Mouse (Mus musculus) midbrain, embryonic 16.5 days (tissue): ENCODE data around the gene Rad51b. TPM values are rescaled to one million over a fixed set of nuclear protein-coding genes. Genes with fewer than 3 reads are reported as not detected.
A peak's percentile ranks its signal among the peaks of the same experiment; 100 is the strongest.

ENCODE experiments used
- ATAC-seq: fragments of 200-750 bp; cut with Nextera tagmentation; 2 replicates; pipeline ENCODE4 v1.8.0; 2017; ENCODE audit warnings: moderate TSS enrichment
- H3K27ac ChIP-seq: fragments of 300-500 bp; sonication (generic); 2 replicates; pipeline ENCODE4 v1.5.1; 2014; ENCODE audit warnings: mild to moderate bottlenecking, low read length, mixed read lengths
- H3K27me3 ChIP-seq: fragments of 300-500 bp; sonication (generic); 2 replicates; pipeline ENCODE4 v1.6.1; 2014; ENCODE audit warnings: low read depth, low read length, mixed read lengths; ENCODE audit not compliant: control insufficient read depth, insufficient read depth
- H3K36me3 ChIP-seq: fragments of 300-500 bp; sonication (generic); 2 replicates; pipeline ENCODE4 v1.6.1; 2014; ENCODE audit warnings: mild to moderate bottlenecking, low read length, moderate library complexity, mixed read lengths; ENCODE audit not compliant: control insufficient read depth, insufficient read depth
- H3K4me1 ChIP-seq: fragments of 300-500 bp; sonication (generic); 2 replicates; pipeline ENCODE4 v1.6.1; 2014; ENCODE audit warnings: mild to moderate bottlenecking, low read length, mixed read lengths; ENCODE audit not compliant: control insufficient read depth, insufficient read depth
- H3K4me2 ChIP-seq: fragments of 300-500 bp; sonication (generic); 2 replicates; pipeline ENCODE4 v1.6.1; 2014; ENCODE audit warnings: mild to moderate bottlenecking, low read length, mixed read lengths
- H3K4me3 ChIP-seq: fragments of 300-500 bp; sonication (generic); 2 replicates; pipeline ENCODE4 v1.5.1; 2014; ENCODE audit warnings: low read depth, mild to moderate bottlenecking, low read length, moderate library complexity, mixed read lengths
- H3K9ac ChIP-seq: fragments of 300-500 bp; sonication (generic); 2 replicates; pipeline ENCODE4 v1.6.1; 2014; ENCODE audit warnings: low read depth, low read length, mixed read lengths
- H3K9me3 ChIP-seq: fragments of 300-500 bp; sonication (generic); replicated peaks from 2 replicates; pipeline ENCODE4 v1.6.1; 2014; ENCODE audit warnings: mild to moderate bottlenecking, low read length, mixed read lengths; ENCODE audit not compliant: control insufficient read depth, poor library complexity, severe bottlenecking
- WGBS: fragments of 180-500 bp; shearing (Covaris S2); extraction: QIAGEN DNeasy Blood & Tissue Kit; methylation state at CpG from one replicate; pipeline ENCODE4 v1.1.7; 2014; 5-methylcytosine and 5-hydroxymethylcytosine counted together
- polyA plus RNA-seq: library from polyadenylated mRNA; unstranded; fragments of >200 nt; fragmentation: Nextera tagmentation; extraction: Ambion mirVana; gene quantifications from 2 replicates; pipeline ENCODE4 v1.2.1, GENCODE M21; 2015

Rad51b gene
- polyA plus RNA-seq, 1 experiment from 2014 or later = 1.5 TPM

DNA sequence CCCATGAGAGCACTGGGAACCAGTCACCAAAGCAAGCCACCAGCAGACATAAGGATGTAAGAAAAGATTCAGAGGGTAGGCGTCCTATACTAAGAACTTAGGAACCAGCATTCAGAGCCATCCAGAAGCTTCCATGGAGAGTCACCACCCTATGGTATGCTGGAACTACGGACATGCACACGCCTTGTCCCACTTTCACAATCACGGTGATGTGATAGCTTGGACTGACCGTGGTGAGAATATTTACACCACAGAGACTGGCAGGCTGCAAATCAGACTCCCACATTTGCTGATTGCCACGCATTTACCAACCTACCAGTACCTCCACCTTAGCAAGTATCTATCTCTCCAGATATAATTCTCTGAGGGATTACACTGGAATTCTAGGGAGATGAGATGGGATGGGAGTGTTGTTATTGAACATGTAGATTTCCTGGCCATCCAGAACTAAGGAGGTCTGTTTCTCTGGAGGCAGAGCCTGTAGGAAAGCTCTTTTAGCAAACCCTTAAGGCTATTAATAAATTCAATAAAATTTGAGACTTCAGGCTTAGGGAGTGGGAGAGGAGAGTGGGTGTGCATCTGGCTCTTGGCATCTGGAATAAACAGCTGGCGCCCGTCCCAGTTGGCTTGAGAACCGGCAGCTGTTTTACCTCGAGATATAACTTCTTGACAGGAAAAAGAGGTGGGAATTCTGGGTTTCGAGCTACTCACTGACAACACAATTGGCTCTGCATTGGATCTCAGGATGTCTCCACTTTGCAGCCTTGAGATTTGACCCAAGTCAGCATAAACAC is 559.2 kb downstream of the Rad51b start:
- H3K4me2 ChIP-seq = no peak overlapping the region
- H3K4me1 ChIP-seq = peaks cover 6% of the 10 kb centered on the region
- 88% methylated on average over 11 of the region's 11 CpGs for WGBS

DNA sequence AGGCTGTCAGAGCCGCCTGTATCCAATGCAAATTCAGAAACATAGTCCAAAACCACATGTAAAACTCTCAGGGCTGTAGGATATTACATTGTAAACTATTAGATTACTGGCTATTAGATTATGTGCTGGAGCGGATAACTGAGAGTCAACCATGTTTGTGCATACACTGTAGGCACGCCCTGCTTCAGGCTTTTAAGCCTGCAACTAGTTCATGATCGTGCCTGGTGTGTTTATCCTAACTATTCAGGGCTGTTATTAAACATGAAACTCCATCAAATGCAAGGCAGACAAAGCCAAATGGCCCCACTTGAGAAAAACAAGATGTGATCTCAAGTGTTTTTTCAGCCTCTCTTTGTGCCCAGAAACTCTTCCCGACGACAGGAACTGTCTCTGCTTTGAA is 560.6 kb downstream of the Rad51b start:
- ATAC-seq = no peak
- no peak overlapping the region for H3K27ac ChIP-seq
- H3K9ac ChIP-seq = no peak overlapping the region
- no peaks in the 10 kb centered on the region for H3K27me3 ChIP-seq
- H3K4me2 ChIP-seq = no peak overlapping the region
- H3K4me1 ChIP-seq = peaks cover 6% of the 10 kb centered on the region
- 77% methylated on average over 6 of the region's 6 CpGs for WGBS
- H3K36me3 ChIP-seq = no peaks in the 10 kb centered on the region
- H3K9me3 ChIP-seq = no peaks in the 10 kb centered on the region
- no peak overlapping the region for H3K4me3 ChIP-seq

More for the DNA sequence above, 559.2 kb downstream of the Rad51b start:
- H3K9ac ChIP-seq = no peak overlapping the region
- no peak for ATAC-seq
- no peak overlapping the region for H3K27ac ChIP-seq
- no peaks in the 10 kb centered on the region for H3K27me3 ChIP-seq
- H3K36me3 ChIP-seq = no peaks in the 10 kb centered on the region
- H3K4me3 ChIP-seq = no peak overlapping the region
- no peaks in the 10 kb centered on the region for H3K9me3 ChIP-seq

DNA sequence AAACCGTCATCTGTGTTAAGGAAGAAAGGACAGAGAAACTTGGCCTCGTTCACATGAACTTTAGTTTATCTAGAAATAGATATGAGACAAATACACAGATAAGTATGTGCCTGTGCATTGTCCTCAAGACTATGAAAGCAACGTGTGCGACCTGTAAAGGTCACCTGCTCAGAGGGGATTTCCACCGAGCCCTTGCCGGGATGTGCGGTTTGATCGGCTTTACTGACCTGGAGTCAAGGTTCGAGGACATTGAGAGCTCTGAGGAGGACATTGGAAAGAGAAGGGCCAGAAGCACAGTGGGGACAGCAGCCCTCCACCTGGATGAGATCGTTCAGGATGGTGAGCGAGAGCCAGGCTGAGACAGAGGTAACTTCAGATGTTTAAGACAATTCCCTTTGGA is 561.3 kb downstream of the Rad51b start:
- ATAC-seq = no peak
- no peak overlapping the region for H3K9ac ChIP-seq
- no peak overlapping the region for H3K4me2 ChIP-seq
- 72% methylated on average over 11 of the region's 11 CpGs for WGBS
- no peaks in the 10 kb centered on the region for H3K9me3 ChIP-seq
- no peak overlapping the region for H3K4me3 ChIP-seq
- no peak overlapping the region for H3K27ac ChIP-seq
- no peaks in the 10 kb centered on the region for H3K27me3 ChIP-seq
- H3K36me3 ChIP-seq = no peaks in the 10 kb centered on the region
- H3K4me1 ChIP-seq = peaks cover 6% of the 10 kb centered on the region

DNA sequence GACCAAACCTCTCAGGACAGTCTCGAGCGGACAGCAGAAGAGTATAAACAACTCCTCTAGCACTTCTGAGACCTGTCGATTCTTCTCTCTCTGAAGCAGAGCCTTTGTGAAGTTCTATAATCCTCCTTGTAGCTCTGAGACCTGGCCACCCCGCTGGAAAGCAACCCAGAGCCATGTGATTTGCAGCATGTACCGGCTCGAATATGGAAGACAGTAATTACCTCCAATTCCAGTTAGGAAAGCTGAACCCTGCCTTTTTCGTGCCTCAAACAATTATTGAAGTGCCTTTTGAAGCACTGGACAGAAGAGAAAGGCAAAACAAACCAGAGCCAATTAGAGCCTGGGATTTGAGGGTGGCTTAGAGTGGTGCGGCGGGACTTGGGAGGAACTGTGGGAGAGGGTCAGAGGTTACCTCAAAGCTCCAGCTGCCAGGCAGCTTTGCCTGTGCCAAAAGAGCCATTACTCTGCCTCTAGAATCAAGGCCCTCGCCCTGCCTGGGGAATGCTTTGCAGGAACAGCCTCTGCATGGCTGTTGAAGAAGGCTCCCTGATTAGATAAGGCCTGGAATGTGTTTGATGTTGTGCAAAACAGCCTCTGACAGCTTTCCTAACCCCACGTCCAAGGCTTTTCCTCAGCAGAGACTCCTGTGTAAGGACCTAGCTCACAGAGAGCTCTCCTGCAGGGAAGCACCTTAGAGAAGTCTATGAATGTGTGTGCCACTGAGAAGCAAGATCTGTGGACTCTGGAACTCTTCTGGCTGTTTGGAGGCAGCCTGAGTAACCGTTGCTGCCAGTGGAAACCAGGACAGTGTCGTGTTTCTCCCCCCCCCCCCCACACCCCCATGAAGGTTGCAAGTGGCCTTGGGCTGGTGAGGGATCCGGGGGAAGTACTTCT is 562.5 kb downstream of the Rad51b start:
- 14% methylated on average over 14 of the region's 14 CpGs for WGBS
- H3K27me3 ChIP-seq = no peaks in the 10 kb centered on the region
- no peaks in the 10 kb centered on the region for H3K36me3 ChIP-seq
- peaks cover 6% of the 10 kb centered on the region for H3K4me1 ChIP-seq
- no peak overlapping the region for H3K4me3 ChIP-seq
- ATAC-seq = peak; percentile 42; the same call in 1 of the 2 replicates
- H3K9me3 ChIP-seq = no peaks in the 10 kb centered on the region
- H3K9ac ChIP-seq = no peak overlapping the region
- peak overlapping the region; percentile 66; the same call in 1 of the 2 replicates for H3K27ac ChIP-seq
- no peak overlapping the region for H3K4me2 ChIP-seq

DNA sequence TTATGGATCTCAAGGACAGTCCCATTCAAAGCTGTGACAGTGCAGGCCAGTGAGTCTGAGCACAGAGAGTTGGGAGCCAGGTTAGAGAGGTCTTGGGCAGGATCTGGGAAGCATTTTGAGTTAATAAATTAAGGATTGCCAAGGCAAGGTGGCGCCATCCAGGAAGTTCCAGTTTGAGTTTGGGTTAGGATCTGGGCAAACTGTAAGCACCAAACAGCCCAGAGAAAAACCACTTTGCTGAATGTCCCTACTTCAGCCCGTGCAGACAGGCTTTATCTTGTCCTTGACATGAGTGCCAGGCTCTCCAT is 563.1 kb downstream of the Rad51b start:
- Histone ChIP-seq H3K27me3 (no peaks in the 10 kb centered on the region), H3K9ac (no peak overlapping the region), H3K4me3 (no peak overlapping the region), H3K9me3 (no peaks in the 10 kb centered on the region), H3K27ac (no peak overlapping the region), H3K36me3 (no peaks in the 10 kb centered on the region), H3K4me1 (peaks cover 6% of the 10 kb centered on the region), H3K4me2 (no peak overlapping the region)
- WGBS = 76% methylated on average over 2 of the region's 2 CpGs
- no peak for ATAC-seq

Other genes starting within 250 kb of the Rad51b start
- gene Pigh, start 207.6 kb upstream of the Rad51b start, polyA plus RNA-seq = 19.6 and 21.6 TPM in 2 replicates
- 27.4 and 28.4 TPM in 2 replicates for gene Arg2, start 166.5 kb upstream of the Rad51b start, polyA plus RNA-seq
- gene Vti1b, start 124.6 kb upstream of the Rad51b start, polyA plus RNA-seq = 228 and 245 TPM in 2 replicates
- gene Rdh11, start 105.0 kb upstream of the Rad51b start, polyA plus RNA-seq = 38.4 and 44.9 TPM in 2 replicates
- 1.1 and 1.2 TPM in 2 replicates for gene Rdh12, start 88.4 kb upstream of the Rad51b start, polyA plus RNA-seq
- 7.0 and 7.9 TPM in 2 replicates for gene Zfyve26, start 978 bp upstream of the Rad51b start, polyA plus RNA-seq